Mouse (Mus musculus) G1E-ER4 (cell line): ENCODE results near the gene Aff1. TPM values are rescaled to one million over a fixed set of nuclear protein-coding genes. Genes with fewer than 3 reads are reported as not detected.

ENCODE experiments used
- GATA1 ChIP-seq: IDR thresholded peaks from one replicate; pipeline ENCODE4 v1.8.0; 2012; ENCODE audit warnings: low read length, inconsistent platforms
- polyA plus RNA-seq: library from polyadenylated mRNA; stranded (reverse); fragments of >175 nt; gene quantifications from 2 replicates; pipeline ENCODE4 v1.2.3, GENCODE M21; 2012

Gene Aff1
- polyA plus RNA-seq = 55.1 and 57.8 TPM in 2 replicates

GRCm38 (mm10) chr5:103691624-103692530 is at the start of gene Aff1:
Aff1 (plus strand) TSS chr5:103692374.
- no peak for TF ChIP-seq GATA1

GRCm38 (mm10) chr5:103644167-103644566 is 48.0 kb upstream of the Aff1 start:
- no peak for TF ChIP-seq GATA1

GRCm38 (mm10) chr5:103647320-103647719 is 44.9 kb upstream of the Aff1 start:
- TF ChIP-seq GATA1 = no peak

- TF ChIP-seq GATA1 = no peak
Measured at GRCm38 (mm10) chr5:103654225-103654624, 37.9 kb upstream of the Aff1 start.

- no peak for TF ChIP-seq GATA1
Measured at GRCm38 (mm10) chr5:103654780-103655179, 37.4 kb upstream of the Aff1 start.

- no peak for TF ChIP-seq GATA1
Measured at GRCm38 (mm10) chr5:103655346-103656118, 36.6 kb upstream of the Aff1 start, which contains the start of gene 1700016H13Rik. 1700016H13Rik (minus strand) TSS chr5:103656010.

GRCm38 (mm10) chr5:103658921-103659320 is 33.3 kb upstream of the Aff1 start:
- TF ChIP-seq GATA1 = no peak

GRCm38 (mm10) chr5:103659571-103659970 is 32.6 kb upstream of the Aff1 start:
- TF ChIP-seq GATA1 = no peak

- no peak for TF ChIP-seq GATA1
Measured at GRCm38 (mm10) chr5:103664932-103665331, 27.2 kb upstream of the Aff1 start.

- TF ChIP-seq GATA1 = no peak
Measured at GRCm38 (mm10) chr5:103665876-103666275, 26.3 kb upstream of the Aff1 start.

- no peak for TF ChIP-seq GATA1
Measured at GRCm38 (mm10) chr5:103671858-103672257, 20.3 kb upstream of the Aff1 start.

GRCm38 (mm10) chr5:103673611-103674010 is 18.6 kb upstream of the Aff1 start:
- no peak for TF ChIP-seq GATA1

GRCm38 (mm10) chr5:103674482-103674881 is 17.7 kb upstream of the Aff1 start:
- TF ChIP-seq GATA1 = no peak

GRCm38 (mm10) chr5:103676289-103676881 is 15.8 kb upstream of the Aff1 start:
- TF ChIP-seq GATA1 = no peak

- no peak for TF ChIP-seq GATA1
Measured at GRCm38 (mm10) chr5:103677894-103678293, 14.3 kb upstream of the Aff1 start.

- TF ChIP-seq GATA1 = no peak
Measured at GRCm38 (mm10) chr5:103678974-103679373, 13.2 kb upstream of the Aff1 start.
